Mouse (Mus musculus) liver, embryonic 11.5 days (tissue): ENCODE data around the gene Myl9. TPM values are rescaled to one million over a fixed set of nuclear protein-coding genes. Genes with fewer than 3 reads are reported as not detected.

Experiments
- ATAC-seq: fragments of 200-750 bp; cut with Nextera tagmentation; replicated peaks from 2 replicates; pipeline ENCODE4 v1.8.0; 2017; ENCODE audit warnings: moderate number of reproducible peaks, mild to moderate bottlenecking, moderate TSS enrichment, moderate library complexity; ENCODE audit not compliant: low FRiP score
- DNase-seq: peaks from one replicate; pipeline ENCODE4 v3.0.0-alpha.2; 2017; ENCODE audit warnings: low spot score
- H3K27ac ChIP-seq: fragments of 300-500 bp; sonication (generic); 2 replicates; pipeline ENCODE4 v1.5.1; 2014; ENCODE audit warnings: mild to moderate bottlenecking, low read depth, low read length, control low read depth
- H3K27me3 ChIP-seq: fragments of 300-500 bp; sonication (generic); replicated peaks from 2 replicates; pipeline ENCODE4 v1.6.1; 2014; ENCODE audit warnings: low read length, mixed read lengths; ENCODE audit not compliant: control insufficient read depth, insufficient read depth
- H3K36me3 ChIP-seq: fragments of 300-500 bp; sonication (generic); 2 replicates; pipeline ENCODE4 v1.6.1; 2014; ENCODE audit warnings: mild to moderate bottlenecking, low read length, moderate library complexity, mixed read lengths; ENCODE audit not compliant: control insufficient read depth, insufficient read depth
- H3K4me1 ChIP-seq: fragments of 300-500 bp; sonication (generic); replicated peaks from 2 replicates; pipeline ENCODE4 v1.6.1; 2014; ENCODE audit warnings: low read length, mixed read lengths; ENCODE audit not compliant: control insufficient read depth, insufficient read depth
- H3K4me2 ChIP-seq: fragments of 300-500 bp; sonication (generic); 2 replicates; pipeline ENCODE4 v1.6.1; 2014; ENCODE audit warnings: mild to moderate bottlenecking, control low read depth, moderate library complexity
- H3K4me3 ChIP-seq: fragments of 300-500 bp; sonication (generic); 2 replicates; pipeline ENCODE4 v1.5.1; 2014; ENCODE audit warnings: low read depth, low read length, control low read depth
- H3K9ac ChIP-seq: fragments of 300-500 bp; sonication (generic); 2 replicates; pipeline ENCODE4 v1.6.1; 2014; ENCODE audit warnings: low read depth, low read length, control low read depth
- H3K9me3 ChIP-seq: fragments of 300-500 bp; sonication (generic); 2 replicates; pipeline ENCODE4 v1.6.1; 2016; ENCODE audit warnings: low read length, inconsistent platforms, mixed read lengths; ENCODE audit not compliant: control insufficient read depth
- WGBS: fragments of 180-500 bp; shearing (Covaris S2); extraction: QIAGEN DNeasy Blood & Tissue Kit; methylation state at CpG from one replicate; pipeline ENCODE4 v1.1.7; 2014; 5-methylcytosine and 5-hydroxymethylcytosine counted together
- polyA plus RNA-seq: library from polyadenylated mRNA; unstranded; fragments of >200 nt; fragmentation: Nextera tagmentation; extraction: Ambion mirVana; gene quantifications from 2 replicates; pipeline ENCODE4 v1.2.1, GENCODE M21; 2014

Gene Myl9
- 98.9 and 115 TPM in 2 replicates for polyA plus RNA-seq

DNA sequence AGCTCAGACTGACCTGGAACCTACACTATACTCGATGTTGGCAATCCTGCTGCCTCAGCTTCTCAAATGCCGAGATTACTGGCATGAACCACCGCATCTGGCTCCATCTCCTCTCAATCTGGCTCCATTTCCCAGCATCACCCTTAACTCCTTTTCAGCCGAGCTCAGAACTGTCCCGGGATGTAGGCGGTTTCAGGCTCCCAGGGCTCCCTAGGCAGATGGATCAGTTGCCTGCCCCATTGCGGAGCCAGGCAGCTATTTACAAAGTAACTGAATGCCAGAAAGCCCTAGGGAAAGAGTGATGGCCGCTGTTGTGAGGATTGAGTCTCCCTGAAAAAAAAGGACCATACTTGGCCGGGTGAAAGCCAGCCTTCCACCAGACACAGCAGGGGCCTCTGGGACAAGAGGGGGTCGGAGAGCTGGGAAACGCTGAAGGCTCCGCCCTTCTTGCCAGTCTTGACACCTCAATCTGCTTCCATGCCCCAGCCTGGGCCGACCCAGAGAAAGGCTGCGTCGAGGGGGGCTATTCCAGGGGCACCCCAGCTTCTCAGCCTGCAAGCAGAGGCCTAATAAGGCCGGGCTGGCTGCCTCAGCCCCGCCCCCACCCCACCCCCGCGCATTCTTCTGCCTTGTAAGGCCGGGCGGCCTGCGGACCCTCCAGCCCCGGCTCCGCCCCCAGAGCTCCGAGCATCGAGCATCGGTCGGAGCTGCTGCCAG is at the start of gene Myl9:
TSS of gene Myl9 (plus strand) at position 683 of the 717 bp plus-strand sequence.
- ATAC-seq (peak; percentile 53; the same call in 1 of the 2 replicates), DNase-seq (peak; percentile 64)
- 12% methylated on average over 27 of the region's 28 CpGs for WGBS
- H3K27me3 ChIP-seq = peaks cover 10% of the 10 kb centered on the region
- H3K4me2 ChIP-seq = peak within 1 kb of the TSS; percentile 69
- H3K9ac ChIP-seq = peak within 1 kb of the TSS; percentile 56
- no peaks in the 10 kb centered on the region for H3K36me3 ChIP-seq
- H3K4me1 ChIP-seq = peaks cover 35% of the 10 kb centered on the region
- H3K4me3 ChIP-seq = peak within 1 kb of the TSS; percentile 40
- no peaks in the 10 kb centered on the region for H3K9me3 ChIP-seq
- no peak within 1 kb of the TSS; the same call in 1 of the 2 replicates for H3K27ac ChIP-seq

DNA sequence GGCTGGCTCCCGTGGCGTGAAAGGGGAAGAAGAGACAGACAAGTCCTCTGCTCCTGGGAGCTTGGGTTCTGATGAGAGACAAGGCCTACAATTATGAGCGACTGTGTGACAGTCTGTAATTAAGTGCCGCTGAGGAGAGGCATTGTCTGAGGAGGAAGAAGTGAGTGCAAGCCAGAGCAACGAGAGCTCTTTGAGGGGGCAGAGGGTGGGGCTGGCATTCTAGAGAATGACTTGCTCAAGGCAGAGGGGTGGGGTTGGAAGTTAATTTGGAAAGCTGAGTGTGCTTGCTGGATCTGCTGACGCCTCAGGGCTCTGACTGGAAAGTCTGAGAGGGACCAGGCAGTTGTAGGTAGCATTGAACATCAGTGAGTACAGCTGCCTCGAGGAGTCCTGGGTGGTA is 48.9 kb upstream of the Myl9 start:
- Histone ChIP-seq H3K36me3 (no peaks in the 10 kb centered on the region; the same call in 1 of the 2 replicates), H3K4me2 (no peak overlapping the region), H3K9ac (no peak overlapping the region), H3K4me1 (peaks cover 46% of the 10 kb centered on the region), H3K27ac (no peak overlapping the region), H3K4me3 (no peak overlapping the region), H3K9me3 (no peaks in the 10 kb centered on the region), H3K27me3 (no peaks in the 10 kb centered on the region)
- DNase-seq (no peak), ATAC-seq (no peak)
- WGBS = 50% methylated on average over 7 of the region's 7 CpGs

GRCm38 (mm10) chr2:156726878-156727277 is 48.3 kb upstream of the Myl9 start:
- H3K36me3 ChIP-seq = no peaks in the 10 kb centered on the region; the same call in 1 of the 2 replicates
- DNase-seq (no peak), ATAC-seq (no peak)
- no peak overlapping the region for H3K9ac ChIP-seq
- peaks cover 51% of the 10 kb centered on the region for H3K4me1 ChIP-seq
- 42% methylated on average over 3 of the region's 3 CpGs for WGBS
- no peak overlapping the region for H3K27ac ChIP-seq
- no peak overlapping the region for H3K4me3 ChIP-seq
- no peaks in the 10 kb centered on the region for H3K9me3 ChIP-seq
- H3K4me2 ChIP-seq = no peak overlapping the region
- no peaks in the 10 kb centered on the region for H3K27me3 ChIP-seq

DNA sequence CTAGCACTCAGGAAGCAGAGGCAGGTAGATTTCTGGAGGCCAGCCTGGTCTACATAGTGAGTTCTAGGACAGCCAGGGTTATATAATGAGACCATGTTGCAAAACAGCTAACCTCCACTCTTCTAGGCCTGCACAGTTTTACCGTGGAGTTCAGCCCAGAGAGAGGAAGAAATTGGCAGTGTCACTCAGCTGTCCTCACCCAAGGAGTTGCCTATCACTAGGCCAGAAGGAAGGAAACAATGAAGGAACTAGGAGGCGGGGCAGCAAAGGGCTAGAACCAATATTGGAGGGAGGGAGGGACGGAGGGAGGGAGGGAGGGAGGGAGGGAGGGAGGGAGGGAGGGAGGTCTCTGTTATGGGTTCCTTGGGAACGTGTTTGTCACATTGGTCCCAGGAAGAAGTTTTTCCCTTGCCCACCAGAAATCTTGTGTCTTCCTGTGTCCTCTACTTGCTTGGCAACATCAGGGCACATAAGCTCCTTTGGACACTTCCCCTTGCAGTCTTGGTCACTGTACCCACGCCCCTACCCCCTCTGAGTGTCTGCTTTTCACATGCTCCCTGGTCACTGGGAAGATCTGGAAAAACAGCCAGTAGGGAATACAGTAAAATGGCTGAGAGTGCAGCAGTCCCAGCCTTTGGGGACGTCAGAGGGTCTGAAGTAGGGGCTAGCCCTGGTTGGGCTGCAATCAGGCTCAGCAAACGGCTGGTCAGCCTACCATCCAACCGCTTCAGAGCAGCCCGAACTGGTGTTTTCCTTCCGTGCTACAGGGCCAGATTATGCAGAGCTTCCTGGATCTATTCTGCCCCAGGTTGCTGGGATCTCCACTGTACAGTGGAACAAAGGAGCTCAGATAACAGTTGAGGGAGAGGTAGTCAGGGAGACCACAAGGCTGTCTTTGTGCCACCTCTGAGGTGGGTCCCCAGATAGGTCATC is 45.4 kb upstream of the Myl9 start:
- ATAC-seq = peak; percentile 55
- H3K27ac ChIP-seq = peak overlapping the region; percentile 70; the same call in 1 of the 2 replicates
- H3K9ac ChIP-seq = peak overlapping the region; percentile 55; the same call in 1 of the 2 replicates

GRCm38 (mm10) chr2:156730501-156730921 is 44.7 kb upstream of the Myl9 start:
- peak overlapping the region; percentile 42 for H3K4me3 ChIP-seq
- 53% methylated on average over 12 of the region's 12 CpGs for WGBS
- no peaks in the 10 kb centered on the region; the same call in 1 of the 2 replicates for H3K36me3 ChIP-seq
- peaks cover 41% of the 10 kb centered on the region for H3K4me1 ChIP-seq
- no peaks in the 10 kb centered on the region for H3K27me3 ChIP-seq
- H3K4me2 ChIP-seq = peak overlapping the region; percentile 68
- DNase-seq (no peak), ATAC-seq (peak; percentile 44; the same call in 1 of the 2 replicates)
- peak overlapping the region; percentile 10; the same call in 1 of the 2 replicates for H3K9ac ChIP-seq
- no peaks in the 10 kb centered on the region for H3K9me3 ChIP-seq
- peak overlapping the region; percentile 70 for H3K27ac ChIP-seq

More for the DNA sequence above, 45.4 kb upstream of the Myl9 start:
- peak overlapping the region; percentile 68 for H3K4me2 ChIP-seq
- WGBS = 21% methylated on average over 9 of the region's 10 CpGs
- no peak for DNase-seq
- peaks cover 47% of the 10 kb centered on the region for H3K4me1 ChIP-seq
- no peaks in the 10 kb centered on the region for H3K27me3 ChIP-seq
- H3K4me3 ChIP-seq = peak overlapping the region; percentile 42
- H3K36me3 ChIP-seq = no peaks in the 10 kb centered on the region; the same call in 1 of the 2 replicates
- no peaks in the 10 kb centered on the region for H3K9me3 ChIP-seq

GRCm38 (mm10) chr2:156731592-156731991 is 43.6 kb upstream of the Myl9 start:
- Histone ChIP-seq H3K4me1 (peaks cover 47% of the 10 kb centered on the region), H3K9ac (no peak overlapping the region), H3K4me3 (no peak overlapping the region), H3K9me3 (no peaks in the 10 kb centered on the region), H3K4me2 (no peak overlapping the region), H3K36me3 (no peaks in the 10 kb centered on the region; the same call in 1 of the 2 replicates), H3K27me3 (no peaks in the 10 kb centered on the region), H3K27ac (no peak overlapping the region)
- DNase-seq (no peak), ATAC-seq (no peak)

- Histone ChIP-seq H3K27ac (no peak overlapping the region), H3K4me2 (no peak overlapping the region), H3K36me3 (no peaks in the 10 kb centered on the region; the same call in 1 of the 2 replicates), H3K9me3 (no peaks in the 10 kb centered on the region), H3K4me3 (no peak overlapping the region), H3K27me3 (no peaks in the 10 kb centered on the region), H3K4me1 (peaks cover 45% of the 10 kb centered on the region), H3K9ac (no peak overlapping the region)
- WGBS = 76% methylated on average over 6 of the region's 6 CpGs
- DNase-seq (no peak), ATAC-seq (no peak)
Measured at GRCm38 (mm10) chr2:156732109-156732508, 43.1 kb upstream of the Myl9 start.

DNA sequence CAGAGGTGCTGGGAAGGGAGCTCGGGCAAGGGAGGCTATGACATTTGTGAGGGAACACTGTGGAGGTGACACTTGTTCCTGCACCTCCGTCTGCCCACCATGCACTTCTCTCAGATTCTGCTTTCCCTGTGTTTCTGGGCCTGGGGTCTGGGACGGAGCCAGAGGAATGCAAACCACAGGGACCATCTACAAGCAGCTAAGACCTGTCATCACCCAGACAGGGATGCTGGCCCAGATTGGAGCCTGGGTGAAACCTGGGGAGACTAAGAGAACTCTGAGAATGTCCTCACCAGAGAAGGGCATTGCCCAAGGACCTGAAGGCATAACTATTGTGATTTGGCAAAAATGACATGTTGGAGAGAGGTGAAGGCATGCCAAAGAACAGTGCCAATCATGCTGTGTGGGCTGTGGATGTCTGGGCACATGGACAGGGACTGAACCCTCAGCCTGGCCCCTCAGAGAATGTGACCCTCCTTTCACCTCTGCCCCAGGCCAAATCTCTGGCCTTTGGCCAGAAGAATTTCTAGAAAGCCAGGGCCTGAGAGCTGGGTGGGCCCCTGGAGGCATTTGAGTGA is 39.4 kb upstream of the Myl9 start:
- ATAC-seq (no peak), DNase-seq (no peak)
- Histone ChIP-seq H3K4me2 (no peak overlapping the region), H3K4me1 (peaks cover 31% of the 10 kb centered on the region), H3K27ac (no peak overlapping the region), H3K9ac (no peak overlapping the region), H3K36me3 (no peaks in the 10 kb centered on the region; the same call in 1 of the 2 replicates), H3K4me3 (no peak overlapping the region), H3K9me3 (no peaks in the 10 kb centered on the region), H3K27me3 (no peaks in the 10 kb centered on the region)
- 66% methylated on average over 3 of the region's 3 CpGs for WGBS
